Mouse (Mus musculus) naive thymus-derived CD4-positive, alpha-beta T cell, adult 2 months (primary cell): ENCODE results near the gene Slc24a3.

ENCODE experiments used
- DNase-seq: peaks from one replicate; pipeline ENCODE4 v3.0.0-alpha.2; 2011; ENCODE audit warnings: low read depth

The Slc24a3 gene

GRCm38 (mm10) chr2:145631799-145632174 lies 464.2 kb downstream of the Slc24a3 start:
- DNase-seq: no peak

GRCm38 (mm10) chr2:145633811-145634210 lies 466.3 kb downstream of the Slc24a3 start:
- DNase-seq: no peak

- DNase-seq: no peak
Measured at GRCm38 (mm10) chr2:145640255-145640984, 472.9 kb downstream of the Slc24a3 start.

GRCm38 (mm10) chr2:145655373-145655960 lies 487.9 kb downstream of the Slc24a3 start:
- no peak for DNase-seq

GRCm38 (mm10) chr2:145656121-145656520 lies 488.6 kb downstream of the Slc24a3 start:
- no peak for DNase-seq

- no peak for DNase-seq
Measured at GRCm38 (mm10) chr2:145656716-145657115, 489.2 kb downstream of the Slc24a3 start.

GRCm38 (mm10) chr2:145661242-145661641 lies 493.7 kb downstream of the Slc24a3 start:
- DNase-seq: no peak

GRCm38 (mm10) chr2:145663899-145664298 lies 496.3 kb downstream of the Slc24a3 start:
- DNase-seq: no peak

GRCm38 (mm10) chr2:145664311-145664710 lies 496.8 kb downstream of the Slc24a3 start:
- no peak for DNase-seq

GRCm38 (mm10) chr2:145668135-145668534 lies 500.6 kb downstream of the Slc24a3 start:
- no peak for DNase-seq

- DNase-seq: no peak
Measured at GRCm38 (mm10) chr2:145670131-145670530, 502.6 kb downstream of the Slc24a3 start.

- no peak for DNase-seq
Measured at GRCm38 (mm10) chr2:145674496-145675141, 507.1 kb downstream of the Slc24a3 start.

- no peak for DNase-seq
Measured at GRCm38 (mm10) chr2:145675142-145675755, 507.7 kb downstream of the Slc24a3 start, which contains the start of gene Rin2. TSS of gene Rin2 (plus strand) at chr2:145675215.

- DNase-seq: no peak
Measured at GRCm38 (mm10) chr2:145675756-145676543, 508.4 kb downstream of the Slc24a3 start.

- no peak for DNase-seq
Measured at GRCm38 (mm10) chr2:145676544-145676925, 509.0 kb downstream of the Slc24a3 start.

GRCm38 (mm10) chr2:145676936-145677335 lies 509.4 kb downstream of the Slc24a3 start:
- DNase-seq: no peak

- no peak for DNase-seq
Measured at GRCm38 (mm10) chr2:145680141-145680540, 512.6 kb downstream of the Slc24a3 start.

GRCm38 (mm10) chr2:145680762-145681161 lies 513.2 kb downstream of the Slc24a3 start:
- DNase-seq: no peak

GRCm38 (mm10) chr2:145681626-145682025 lies 514.1 kb downstream of the Slc24a3 start:
- DNase-seq: no peak

GRCm38 (mm10) chr2:145682924-145683323 lies 515.4 kb downstream of the Slc24a3 start:
- no peak for DNase-seq

- DNase-seq: no peak
Measured at GRCm38 (mm10) chr2:145683536-145683935, 516.0 kb downstream of the Slc24a3 start.

- DNase-seq: no peak
Measured at GRCm38 (mm10) chr2:145684151-145684550, 516.6 kb downstream of the Slc24a3 start.
